Mouse (Mus musculus) cortical plate, adult 2 months (tissue): ENCODE data around the gene Chd9.

Experiments used
- CTCF ChIP-seq: fragments of 200-500 bp; IDR thresholded peaks from 2 replicates; pipeline ENCODE4 v1.5.1; 2011; ENCODE audit warnings: mild to moderate bottlenecking, control low read depth, low read length; ENCODE audit not compliant: insufficient read depth; ENCODE audit errors: extremely low read depth
- POLR2A ChIP-seq: fragments of 200-500 bp; IDR thresholded peaks from 2 replicates; pipeline ENCODE4 v1.6.1; 2011; ENCODE audit warnings: mild to moderate bottlenecking, low read length, control low read depth; ENCODE audit not compliant: insufficient read depth; ENCODE audit errors: extremely low read depth

DNA sequence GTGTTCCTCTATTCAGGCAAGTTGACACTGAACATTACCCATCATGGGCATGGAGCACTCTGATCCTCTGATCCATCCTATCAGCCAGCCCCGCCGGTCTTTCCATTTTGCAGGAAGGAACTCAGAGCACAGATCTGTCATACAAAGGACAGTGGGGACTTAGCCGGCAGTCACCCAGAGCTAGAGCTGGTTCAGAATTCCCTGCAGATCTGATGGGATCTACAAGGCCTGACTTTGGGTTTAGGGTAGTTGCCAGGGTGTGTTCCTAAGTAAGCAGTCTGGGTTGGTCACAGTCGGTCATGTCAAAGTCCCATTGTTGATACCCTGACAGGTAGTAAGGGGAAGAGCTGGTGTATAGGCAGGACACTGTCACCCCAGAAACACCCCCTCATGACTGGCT, 39.8 kb downstream of the Chd9 start:
- TF ChIP-seq CTCF (no peak), POLR2A (no peak)
